7 mouse cellular contexts compared by ENCODE assay signal in genomic region chr4:34881851-34882250, GRCm38 (mm10). TPM values are rescaled to one million over a fixed set of nuclear protein-coding genes. Genes with fewer than 3 reads are reported as not detected.
A peak's percentile ranks its signal among the peaks of the same experiment; 100 is the strongest.
DNase-seq lines count a peak whose midpoint lies in the region; ATAC-seq and TF ChIP-seq lines count a peak whose summit lies in the region.

No protein-coding gene starts in this region.

- H3K27ac ChIP-seq in lung, postnatal 0 days (ENCODE audit: low read length), result peak overlapping the region; percentile 96
- H3K27ac ChIP-seq in forebrain, embryonic 10.5 days, result peak overlapping the region; percentile 100
- H3K27ac ChIP-seq in limb, embryonic 13.5 days, result peak overlapping the region; percentile 97
- H3K27ac ChIP-seq in stomach, embryonic 16.5 days (ENCODE audit: low read length), result peak overlapping the region; percentile 95

- TF ChIP-seq CTCF in lung, postnatal 0 days (IDR thresholded peaks at IDR 0.05), result no peak

- 10% methylated on average over 4 of the region's 4 CpGs for WGBS in lung, postnatal 0 days
- 29% methylated on average over 4 of the region's 4 CpGs for WGBS in forebrain, embryonic 10.5 days
- WGBS in limb, embryonic 13.5 days, result 11% methylated on average over 4 of the region's 4 CpGs
- 6% methylated on average over 4 of the region's 4 CpGs for WGBS in stomach, embryonic 16.5 days

- H3K4me2 ChIP-seq in lung, postnatal 0 days (replicated peaks; ENCODE audit: low read depth, low read length), result peak overlapping the region; percentile 56
- H3K4me2 ChIP-seq in limb, embryonic 13.5 days (replicated peaks), result peak overlapping the region; percentile 79
- peak overlapping the region; percentile 76 for H3K4me2 ChIP-seq in stomach, embryonic 16.5 days (ENCODE audit: low read depth, low read length)

- H3K9ac ChIP-seq in lung, postnatal 0 days (replicated peaks; ENCODE audit: low read depth), result peak overlapping the region; percentile 82
- peak overlapping the region; percentile 99 for H3K9ac ChIP-seq in limb, embryonic 13.5 days
- peak overlapping the region; percentile 92 for H3K9ac ChIP-seq in stomach, embryonic 16.5 days (ENCODE audit: low read length)

- ATAC-seq in lung, postnatal 0 days, result no peak
- no peak for ATAC-seq in limb, embryonic 13.5 days (ENCODE audit: low FRiP score, low read depth)
- ATAC-seq in stomach, embryonic 16.5 days (ENCODE audit: insufficient read depth, low FRiP score), result no peak
- no peak for ATAC-seq in erythroid progenitor cell, adult 5-6 weeks (replicated peaks; ENCODE audit: low FRiP score, poor library complexity, severe bottlenecking)

- DNase-seq in lung, postnatal 0 days (ENCODE audit: low spot score), result no peak
- DNase-seq in lung, postnatal 14 days, result no peak
- DNase-seq in forebrain, embryonic 10.5 days (ENCODE audit: extremely low spot score, low spot score), result no peak
- no peak for DNase-seq in ovary, postnatal 36 days (ENCODE audit: low spot score)

- peaks cover 12% of the 10 kb centered on the region; the same call in 1 of the 2 replicates for H3K4me1 ChIP-seq in lung, postnatal 0 days (ENCODE audit: insufficient read depth, low read depth, low read length)
- H3K4me1 ChIP-seq in forebrain, embryonic 10.5 days, result peaks cover 39% of the 10 kb centered on the region
- H3K4me1 ChIP-seq in limb, embryonic 13.5 days, result peaks cover 28% of the 10 kb centered on the region
- peaks cover 15% of the 10 kb centered on the region for H3K4me1 ChIP-seq in stomach, embryonic 16.5 days (ENCODE audit: control insufficient read depth, insufficient read depth, low read length)

- no peaks in the 10 kb centered on the region for H3K9me3 ChIP-seq in lung, postnatal 0 days (ENCODE audit: low read length)
- H3K9me3 ChIP-seq in forebrain, embryonic 10.5 days, result peaks cover 22% of the 10 kb centered on the region; the same call in 1 of the 2 replicates
- peaks cover 3% of the 10 kb centered on the region; the same call in 1 of the 2 replicates for H3K9me3 ChIP-seq in limb, embryonic 13.5 days
- no peaks in the 10 kb centered on the region for H3K9me3 ChIP-seq in stomach, embryonic 16.5 days (replicated peaks; ENCODE audit: control insufficient read depth, low read length)

- H3K27me3 ChIP-seq in lung, postnatal 0 days (replicated peaks; ENCODE audit: insufficient read depth, low read length), result no peaks in the 10 kb centered on the region
- no peaks in the 10 kb centered on the region for H3K27me3 ChIP-seq in forebrain, embryonic 10.5 days (ENCODE audit: poor library complexity, severe bottlenecking)
- no peaks in the 10 kb centered on the region for H3K27me3 ChIP-seq in limb, embryonic 13.5 days
- no peaks in the 10 kb centered on the region for H3K27me3 ChIP-seq in stomach, embryonic 16.5 days (ENCODE audit: control insufficient read depth, insufficient read depth, low read length)

- peak overlapping the region; percentile 99 for H3K4me3 ChIP-seq in lung, postnatal 0 days (ENCODE audit: low read depth, low read length)
- H3K4me3 ChIP-seq in forebrain, embryonic 10.5 days, result peak overlapping the region; percentile 83
- H3K4me3 ChIP-seq in limb, embryonic 13.5 days, result peak overlapping the region; percentile 98
- peak overlapping the region; percentile 67 for H3K4me3 ChIP-seq in stomach, embryonic 16.5 days (replicated peaks; ENCODE audit: low read length)

- H3K36me3 ChIP-seq in lung, postnatal 0 days (ENCODE audit: insufficient read depth, low read length), result no peaks in the 10 kb centered on the region
- peaks cover 44% of the 10 kb centered on the region for H3K36me3 ChIP-seq in forebrain, embryonic 10.5 days (replicated peaks)
- peaks cover 23% of the 10 kb centered on the region for H3K36me3 ChIP-seq in limb, embryonic 13.5 days
- H3K36me3 ChIP-seq in stomach, embryonic 16.5 days (ENCODE audit: control insufficient read depth, insufficient read depth, low read length), result no peaks in the 10 kb centered on the region

- no peak for TF ChIP-seq EP300 in lung, postnatal 0 days (IDR thresholded peaks at IDR 0.05)

RNA-seq across cellular contexts. Expression of gene Zfp292, which starts 0.9 kb away (rescaled TPM):
- polyA plus RNA-seq in lung, postnatal 0 days (2015; fragmentation: Nextera tagmentation; extraction: Ambion mirVana), result 9.0 and 10.3 TPM in 2 replicates
- polyA plus RNA-seq in forebrain, embryonic 10.5 days (2016; fragmentation: Nextera tagmentation; extraction: Ambion mirVana), result 24.6 TPM in 2 replicates
- 24.1 and 26.0 TPM in 2 replicates for polyA plus RNA-seq in limb, embryonic 13.5 days (2015; fragmentation: Nextera tagmentation; extraction: Ambion mirVana)
- polyA plus RNA-seq in stomach, embryonic 16.5 days (2015; fragmentation: Nextera tagmentation; extraction: Ambion mirVana), result 14.0 and 14.8 TPM in 2 replicates
- 17.3 and 20.5 TPM in 2 replicates for total RNA-seq in erythroid progenitor cell, adult 5-6 weeks (2015; ENCODE audit: low replicate concordance)
- total RNA-seq in erythroid progenitor cell, adult 5-6 weeks (2017; ENCODE audit: low replicate concordance), result 22.9 and 23.9 TPM in 2 replicates

RNA-seq across cellular contexts. Expression of gene Cga, which starts 11.7 kb away (rescaled TPM):
- not detected in 2 replicates for polyA plus RNA-seq in lung, postnatal 0 days (2015; fragmentation: Nextera tagmentation; extraction: Ambion mirVana)
- 0.58 and 1.5 TPM in 2 replicates for polyA plus RNA-seq in forebrain, embryonic 10.5 days (2016; fragmentation: Nextera tagmentation; extraction: Ambion mirVana)
- polyA plus RNA-seq in limb, embryonic 13.5 days (2015; fragmentation: Nextera tagmentation; extraction: Ambion mirVana), result not detected in 2 replicates
- polyA plus RNA-seq in stomach, embryonic 16.5 days (2015; fragmentation: Nextera tagmentation; extraction: Ambion mirVana), result not detected in 2 replicates
- not detected in 2 replicates for total RNA-seq in erythroid progenitor cell, adult 5-6 weeks (2015; ENCODE audit: low replicate concordance)
- total RNA-seq in erythroid progenitor cell, adult 5-6 weeks (2017; ENCODE audit: low replicate concordance), result not detected in 2 replicates
